Mouse (Mus musculus): Measurements from ENCODE around the gene Acaca.

Acaca gene

GRCm38 (mm10) chr11:84128943-84129798 lies at the start of gene Acaca, which contains the start of gene Tada2a:
TSS of gene Acaca (plus strand) at chr11:84129672.
TSS of gene Tada2a (minus strand) at chr11:84129600.
- DNase-seq (ENCODE audit: low read depth, low spot score), result peak; percentile 92

GRCm38 (mm10) chr11:84079887-84080286 lies 49.6 kb upstream of the Acaca start:
- DNase-seq (ENCODE audit: low read depth, low spot score), result no peak

DNA sequence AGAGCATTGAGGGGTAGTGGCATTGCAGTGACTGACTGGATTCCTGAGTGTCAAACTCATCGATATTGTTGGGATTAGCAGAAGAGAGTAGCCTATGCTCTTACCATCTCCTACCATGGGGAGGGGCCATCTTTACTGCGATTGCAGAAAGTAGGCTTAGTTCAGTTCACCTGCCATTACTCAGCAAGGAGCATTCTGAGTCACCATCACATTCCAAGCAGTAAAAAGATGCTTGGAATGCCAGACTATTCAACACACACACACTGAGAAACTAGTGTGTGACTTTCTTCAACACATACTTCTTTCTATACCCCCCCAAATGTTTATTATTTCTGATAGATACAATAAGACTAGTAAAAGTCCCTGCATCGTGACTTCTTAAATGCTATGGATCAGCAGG lies 49.1 kb upstream of the Acaca start:
- DNase-seq (ENCODE audit: low read depth, low spot score), result no peak

- DNase-seq (ENCODE audit: low read depth, low spot score), result no peak
These were observed 47.6 kb upstream of the Acaca start for GRCm38 (mm10) chr11:84081901-84082300.

DNA sequence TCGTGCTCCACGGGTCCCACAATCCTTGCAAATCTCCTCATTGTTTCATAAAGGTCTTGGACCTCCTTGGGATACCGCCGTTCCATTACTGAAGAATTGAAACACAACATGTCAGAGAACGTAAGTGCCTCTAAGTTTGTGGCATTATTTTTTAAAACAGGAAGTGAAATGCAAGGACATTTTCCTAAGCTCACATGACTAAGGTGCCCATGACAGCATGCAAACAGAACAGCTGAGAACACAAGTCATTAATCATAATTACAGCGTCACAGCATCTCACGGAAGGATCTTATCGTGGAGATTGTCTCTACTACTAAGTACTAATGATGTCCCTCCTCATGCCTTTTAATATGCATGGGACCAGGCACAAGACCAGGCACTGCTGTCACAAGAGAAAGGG lies 38.9 kb upstream of the Acaca start:
- DNase-seq (ENCODE audit: low read depth, low spot score), result no peak

GRCm38 (mm10) chr11:84095084-84095483 lies 34.4 kb upstream of the Acaca start:
- no peak for DNase-seq (ENCODE audit: low read depth, low spot score)

DNA sequence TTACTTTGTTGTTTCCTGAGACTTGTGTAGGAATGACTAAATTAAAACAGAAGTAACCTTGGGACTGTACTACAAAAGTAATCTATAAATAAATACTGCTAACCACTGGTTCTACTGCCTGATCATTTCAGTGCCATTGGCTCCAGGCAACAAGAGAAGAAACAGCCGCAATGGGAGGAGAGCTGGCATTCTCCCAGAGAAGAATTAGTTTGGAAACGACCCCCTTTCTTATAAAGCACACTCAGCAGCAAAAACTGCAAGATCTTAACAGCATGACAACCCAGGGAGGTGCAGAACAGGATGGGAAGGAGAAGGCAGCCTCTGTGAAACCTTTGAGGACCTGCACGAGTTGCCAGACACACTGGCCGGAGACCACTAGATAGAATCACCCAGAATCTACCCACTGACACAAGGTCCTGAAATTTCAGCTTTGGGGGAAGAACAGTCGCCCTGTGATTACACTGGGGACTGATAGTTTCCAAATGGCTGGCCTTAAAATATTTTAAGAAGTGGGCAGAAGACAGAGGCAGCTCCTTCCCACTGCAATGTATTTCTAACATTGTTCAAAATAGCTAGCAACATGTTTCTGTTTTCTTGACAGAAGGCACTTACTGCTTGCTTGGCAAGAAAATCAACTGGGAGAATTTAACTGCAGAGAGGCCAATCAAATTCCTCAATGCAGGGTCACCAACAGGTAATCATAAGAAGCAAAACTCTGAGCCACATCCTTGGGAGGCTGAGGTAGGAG lies 32.0 kb upstream of the Acaca start:
- peak; percentile 71 for DNase-seq (ENCODE audit: low read depth, low spot score)

DNA sequence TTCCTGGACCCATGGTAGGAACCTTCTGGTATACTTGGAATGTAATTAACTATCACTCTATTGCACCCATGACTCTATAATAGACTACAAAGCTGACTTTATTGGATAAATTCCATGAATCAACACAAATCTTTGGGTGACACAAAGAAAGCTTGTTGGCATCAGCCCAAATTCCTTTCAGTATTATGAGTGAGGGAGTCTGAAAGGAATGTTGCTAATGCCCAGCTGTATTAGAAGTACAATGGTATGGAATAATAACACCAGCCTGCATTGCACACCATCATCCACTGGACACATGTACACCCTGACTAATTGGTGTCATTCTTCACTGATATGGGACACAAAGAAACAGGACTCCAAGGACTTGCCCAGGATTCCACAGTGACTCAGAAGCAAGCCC lies 28.3 kb upstream of the Acaca start:
- no peak for DNase-seq (ENCODE audit: low read depth, low spot score)

DNA sequence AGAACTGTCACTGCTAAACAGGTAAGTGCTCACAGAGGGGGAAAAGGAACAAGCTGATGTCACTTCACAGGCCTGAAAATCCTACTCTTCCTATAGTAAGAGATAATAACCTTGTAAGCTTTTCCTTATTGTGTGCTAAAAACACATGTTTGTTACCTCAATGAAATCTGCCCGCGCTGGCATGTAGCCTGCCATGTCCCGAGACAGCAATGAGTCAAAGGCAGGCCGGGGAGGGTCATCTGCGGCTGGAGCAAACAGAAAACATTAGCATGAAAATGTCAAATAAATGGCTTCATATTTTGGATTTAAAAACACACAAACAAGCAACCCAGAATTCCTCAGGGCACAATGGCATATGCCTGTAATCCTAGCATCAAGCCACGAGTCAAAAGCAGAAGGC lies 25.4 kb upstream of the Acaca start:
- DNase-seq (ENCODE audit: low read depth, low spot score), result no peak

DNA sequence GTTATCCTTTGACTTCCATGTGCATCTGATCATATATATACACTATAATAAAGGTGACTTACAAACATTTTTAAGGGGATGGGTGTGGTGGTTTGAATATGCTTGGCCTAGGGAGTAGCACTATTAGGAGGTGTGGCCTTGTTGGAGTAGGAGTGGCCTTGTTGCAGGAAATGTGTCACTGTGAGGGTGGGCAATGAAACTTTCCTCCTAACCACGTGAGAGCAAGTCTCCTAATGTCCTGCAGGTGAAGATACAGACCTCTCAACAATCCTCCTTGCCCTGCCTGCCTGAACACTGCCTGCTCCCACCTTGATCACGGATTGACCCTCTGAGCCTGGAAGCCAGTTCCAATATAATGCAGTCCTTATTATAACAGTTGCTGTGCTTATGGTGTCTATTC lies 22.3 kb upstream of the Acaca start:
- no peak for DNase-seq (ENCODE audit: low read depth, low spot score)

DNA sequence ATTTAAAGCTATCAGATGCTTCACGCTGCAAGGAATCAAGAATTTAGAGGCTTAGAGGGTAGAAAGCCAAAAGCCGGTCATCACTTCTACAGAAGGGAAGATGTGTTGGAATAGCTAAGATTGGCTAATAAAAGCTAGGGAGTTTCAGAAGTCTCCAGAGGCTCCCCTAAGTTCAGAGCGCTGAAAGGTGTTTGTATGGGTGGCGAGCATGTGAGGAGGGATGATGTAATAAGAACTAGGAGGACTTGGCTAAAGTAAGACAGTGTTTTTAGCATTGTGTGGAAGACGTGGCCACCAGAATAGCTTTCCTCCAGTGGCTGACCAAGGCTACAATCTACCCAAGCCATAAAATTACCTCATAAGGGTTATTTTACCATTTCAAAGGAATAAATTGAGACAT lies 15.8 kb upstream of the Acaca start:
- peak; percentile 49 for DNase-seq (ENCODE audit: low read depth, low spot score)

DNA sequence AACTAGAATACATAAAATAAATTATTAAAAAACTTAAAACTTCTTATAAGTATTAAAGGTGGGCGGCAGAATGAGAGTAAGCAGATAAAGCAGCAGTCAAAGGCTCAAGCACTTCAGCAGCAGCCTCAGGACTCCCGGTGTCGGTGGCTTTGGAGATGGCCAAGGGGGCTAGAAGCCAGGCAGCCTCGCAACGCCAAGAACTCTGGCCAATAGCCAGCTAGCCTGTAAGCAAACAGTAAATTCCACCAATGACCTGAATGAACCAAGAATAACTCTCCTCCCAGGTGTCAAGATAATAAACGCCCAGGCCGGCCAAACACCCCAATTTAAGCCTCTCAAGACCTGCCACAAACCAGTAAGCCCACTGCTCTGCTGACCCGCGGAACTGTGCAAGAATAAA lies 13.8 kb upstream of the Acaca start:
- DNase-seq (ENCODE audit: low read depth, low spot score), result no peak

DNA sequence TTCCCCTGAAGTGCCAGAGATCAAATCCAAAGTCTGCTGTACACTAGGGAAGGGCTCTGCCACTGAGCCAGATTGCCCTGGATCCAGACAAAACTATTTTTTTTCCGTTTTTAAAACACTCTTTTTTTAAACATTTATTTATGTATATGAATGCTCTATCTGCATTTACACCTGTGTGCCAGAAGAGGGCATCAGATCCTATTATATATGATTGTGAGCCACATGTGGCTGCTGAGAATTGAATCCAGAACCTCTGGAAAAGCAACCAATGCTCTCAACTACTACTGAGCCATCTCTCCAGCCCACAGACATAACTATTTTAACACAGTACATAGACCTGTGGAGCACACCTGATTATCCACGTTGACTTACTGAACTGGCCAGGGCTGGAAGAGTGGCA lies 13.3 kb upstream of the Acaca start:
- DNase-seq (ENCODE audit: low read depth, low spot score), result no peak

- no peak for DNase-seq (ENCODE audit: low read depth, low spot score)
These were observed 12.0 kb upstream of the Acaca start for GRCm38 (mm10) chr11:84117431-84117830.

- DNase-seq (ENCODE audit: low read depth, low spot score), result peak; percentile 54
These were observed 8.2 kb upstream of the Acaca start for GRCm38 (mm10) chr11:84121051-84121956.

DNA sequence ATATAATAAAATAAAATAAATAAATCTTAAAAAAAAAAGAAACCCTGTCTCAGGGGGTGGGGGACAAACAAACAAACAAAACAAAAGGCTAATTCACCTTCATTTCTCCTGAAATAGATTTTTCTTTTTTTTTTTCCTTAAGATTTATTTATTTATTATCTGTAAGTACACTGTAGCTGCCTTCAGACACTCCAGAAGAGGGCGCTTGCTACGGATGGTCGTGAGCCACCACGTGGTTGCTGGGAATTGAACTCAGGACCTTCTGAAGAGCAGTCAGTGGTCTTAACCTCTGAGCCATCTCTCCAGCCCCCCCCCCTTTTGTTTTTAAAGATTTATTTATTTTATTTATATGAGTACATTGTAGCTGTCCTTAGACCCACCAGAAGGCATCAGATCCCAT lies 1.5 kb upstream of the Acaca start:
- DNase-seq (ENCODE audit: low read depth, low spot score), result no peak

- DNase-seq (ENCODE audit: low read depth, low spot score), result no peak
These were observed 320 bp downstream of the Acaca start for GRCm38 (mm10) chr11:84129799-84130185.

DNA sequence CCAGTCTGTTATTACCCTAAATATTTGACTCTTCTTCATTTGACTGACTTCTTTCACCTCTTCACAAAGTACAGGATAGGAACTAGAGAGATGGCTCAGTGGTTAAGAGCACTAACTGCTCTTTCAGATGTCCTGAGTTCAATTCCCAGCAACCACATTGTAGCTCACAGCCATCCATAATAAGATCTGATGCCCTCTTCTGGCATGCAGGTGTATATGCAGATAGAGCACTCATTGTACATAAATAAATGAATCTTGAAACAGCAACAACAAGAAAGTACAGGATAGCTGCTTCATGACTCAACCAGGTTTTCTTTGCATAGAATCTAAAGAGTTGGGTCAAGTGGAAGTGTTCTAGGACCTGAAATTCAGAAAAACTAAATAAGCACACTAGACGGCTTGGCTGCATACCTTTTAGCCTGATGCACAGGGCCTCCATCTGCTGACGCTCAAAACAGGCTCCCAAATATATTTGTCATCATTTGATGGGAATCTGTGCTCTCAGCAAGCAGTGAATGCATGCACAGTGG lies 4.9 kb downstream of the Acaca start:
- DNase-seq (ENCODE audit: low read depth, low spot score), result no peak

- no peak for DNase-seq (ENCODE audit: low read depth, low spot score)
These were observed 7.0 kb downstream of the Acaca start for GRCm38 (mm10) chr11:84136453-84136852.

DNA sequence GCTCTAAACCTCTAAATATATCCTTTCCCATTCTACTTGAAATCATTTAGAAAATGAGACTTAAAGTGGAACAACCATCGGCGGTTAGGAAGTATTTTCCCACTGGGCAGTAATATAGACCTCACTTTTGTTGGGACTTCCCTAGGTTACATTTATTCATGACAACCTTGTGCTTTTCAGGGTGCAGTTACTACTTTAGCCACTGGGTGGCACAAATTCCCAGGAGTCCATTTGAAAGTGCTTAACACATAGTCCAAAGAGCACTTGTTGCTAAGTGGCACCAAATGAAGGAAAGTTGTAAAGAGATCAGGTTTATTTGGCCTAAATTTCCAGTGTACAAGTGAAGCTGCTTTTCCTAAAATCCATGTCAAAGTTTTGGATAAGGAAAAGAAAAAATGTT lies 12.3 kb downstream of the Acaca start:
- peak; percentile 75 for DNase-seq (ENCODE audit: low read depth, low spot score)

DNA sequence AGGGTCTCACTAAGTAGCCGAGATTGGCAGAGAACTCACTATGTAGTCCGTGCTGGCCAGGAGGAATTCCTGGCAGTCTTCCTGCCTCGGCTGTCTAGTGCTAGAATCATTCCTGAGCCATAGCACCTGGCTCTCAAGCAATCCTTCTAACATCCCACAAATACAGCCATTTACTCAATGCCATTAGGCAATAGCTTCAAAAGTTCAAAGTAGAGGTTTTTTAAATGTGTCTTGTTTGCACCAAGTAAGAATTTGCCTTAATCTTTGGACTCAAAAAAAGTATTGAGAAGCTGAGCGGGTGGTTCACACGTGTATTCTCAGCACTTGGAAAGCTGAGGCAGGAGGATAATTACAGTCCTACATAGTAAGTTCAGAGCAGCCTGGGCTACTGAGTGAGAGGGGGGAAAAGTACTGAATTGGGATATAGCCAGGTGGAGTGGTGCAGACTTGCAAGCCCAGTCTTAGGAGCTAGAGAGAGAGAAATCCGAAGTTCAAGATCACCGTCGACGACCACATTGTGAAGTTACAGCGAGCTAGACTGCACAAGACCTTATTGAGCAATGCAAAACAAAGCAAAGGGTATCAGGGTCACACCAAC lies 15.8 kb downstream of the Acaca start:
- no peak for DNase-seq (ENCODE audit: low read depth, low spot score)
